Mouse (Mus musculus) MEL-GATA-1-ER (cell line): ENCODE data around the gene Sergef.
A peak's percentile ranks its signal among the peaks of the same experiment; 100 is the strongest.

ENCODE experiments used
- DNase-seq: peaks from one replicate; pipeline ENCODE4 v3.0.0-alpha.2; 2012; ENCODE audit warnings: low read depth; ENCODE audit errors: extremely low read depth

Gene Sergef

DNA sequence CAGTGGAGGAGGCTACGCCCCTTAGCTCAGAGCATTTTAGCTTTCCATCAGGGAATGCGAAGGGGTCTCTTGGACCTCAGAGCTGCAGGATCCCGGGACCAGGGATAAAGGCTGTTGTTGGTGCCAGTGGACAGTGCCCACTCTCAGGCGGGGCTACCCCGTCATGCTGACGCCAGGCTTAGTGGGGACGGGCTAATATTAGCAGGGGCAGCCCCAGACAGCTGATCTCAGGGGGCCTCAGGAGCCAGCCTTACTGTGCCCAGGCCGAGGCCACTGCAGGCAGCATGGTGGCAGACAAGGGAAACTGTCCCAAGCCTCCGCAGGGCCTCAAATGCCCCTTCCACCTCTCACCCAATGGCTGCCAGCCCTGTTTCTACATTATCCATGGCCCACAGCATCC is 231.0 kb downstream of the Sergef start:
- no peak for DNase-seq

- DNase-seq: no peak
Observed at GRCm38 (mm10) chr7:46404756-46405155, 234.9 kb downstream of the Sergef start.

- DNase-seq: no peak
Observed at GRCm38 (mm10) chr7:46403616-46404485, 235.8 kb downstream of the Sergef start.

DNA sequence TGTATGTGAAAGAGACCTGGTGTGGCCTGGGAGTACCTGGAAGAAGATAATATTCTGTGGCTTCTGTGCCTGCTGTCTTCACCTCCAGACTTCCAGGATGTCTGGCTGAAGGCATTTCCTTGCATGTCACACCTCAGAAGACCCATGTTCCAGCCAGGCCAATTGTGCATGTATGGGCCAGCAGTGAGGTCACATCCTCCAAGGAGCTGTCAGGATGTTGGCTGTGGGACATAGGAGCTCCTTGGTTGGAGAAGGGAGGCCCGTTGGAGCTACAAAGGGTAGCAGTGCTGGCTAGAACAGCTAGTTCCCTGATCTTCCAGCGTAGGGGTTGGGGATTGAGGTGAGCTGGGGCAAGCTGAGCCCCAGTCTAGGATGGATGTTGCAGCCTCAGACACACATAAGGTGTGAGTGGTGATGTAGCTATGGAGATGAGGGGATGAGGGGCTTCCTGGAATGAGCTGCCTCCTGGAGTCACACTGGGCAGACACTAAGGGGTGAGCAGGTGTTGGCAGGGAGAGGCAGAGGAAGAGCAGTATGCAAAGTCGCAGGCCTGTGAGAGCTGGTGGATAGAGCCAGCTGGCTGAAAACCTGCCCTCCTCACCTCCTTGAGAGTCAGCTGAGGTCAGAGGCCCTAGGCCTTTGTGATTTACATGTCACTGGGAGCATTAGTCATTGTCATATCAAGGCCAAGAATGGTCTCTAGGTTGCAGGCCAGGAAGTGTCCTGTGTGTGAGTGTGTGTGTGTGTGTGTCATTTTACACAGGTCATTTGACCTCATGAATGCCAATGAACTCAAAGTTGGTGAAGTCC is 238.0 kb downstream of the Sergef start:
- no peak for DNase-seq

- no peak for DNase-seq
Observed at GRCm38 (mm10) chr7:46400346-46400745, 239.3 kb downstream of the Sergef start.

GRCm38 (mm10) chr7:46399676-46400075 is 239.9 kb downstream of the Sergef start:
- no peak for DNase-seq

DNA sequence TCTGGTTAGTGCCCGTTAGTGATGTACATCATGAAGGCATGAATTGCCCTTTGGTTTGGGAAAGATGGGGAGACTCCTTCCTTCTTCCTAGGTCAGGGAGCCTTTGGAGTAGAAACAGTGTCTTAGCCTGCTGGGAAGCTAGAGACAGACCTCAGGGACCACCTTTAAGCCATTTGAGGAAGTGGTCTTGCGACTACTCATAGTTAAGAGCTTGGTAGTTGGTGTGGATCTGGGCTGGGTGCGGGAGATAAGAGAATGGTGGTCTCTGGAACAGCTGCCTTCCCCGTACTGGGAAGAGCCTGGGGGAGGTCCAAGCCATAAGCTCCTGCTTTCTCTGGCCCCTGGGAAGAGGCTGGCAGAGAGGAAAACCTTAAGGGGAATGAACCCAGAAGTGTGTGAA is 241.0 kb downstream of the Sergef start:
- peak; percentile 56 for DNase-seq

DNA sequence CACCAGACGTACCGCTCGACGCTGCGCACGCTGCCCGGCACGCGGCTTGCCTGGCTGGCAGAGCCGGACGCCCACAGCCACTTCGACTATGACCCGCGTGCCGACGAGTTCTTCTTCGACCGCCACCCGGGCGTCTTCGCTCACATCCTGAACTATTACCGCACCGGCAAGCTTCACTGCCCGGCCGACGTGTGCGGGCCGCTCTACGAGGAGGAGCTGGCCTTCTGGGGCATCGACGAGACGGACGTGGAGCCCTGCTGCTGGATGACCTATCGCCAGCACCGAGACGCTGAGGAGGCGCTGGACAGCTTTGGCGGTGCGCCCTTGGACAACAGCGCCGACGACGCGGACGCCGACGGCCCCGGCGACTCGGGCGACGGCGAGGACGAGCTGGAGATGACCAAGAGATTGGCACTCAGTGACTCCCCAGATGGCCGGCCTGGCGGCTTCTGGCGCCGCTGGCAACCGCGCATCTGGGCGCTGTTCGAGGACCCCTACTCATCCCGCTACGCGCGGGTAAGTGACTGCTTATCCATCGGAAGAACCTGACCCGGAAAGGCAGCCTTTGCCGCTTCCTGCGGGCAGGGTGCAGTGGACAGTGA is 241.8 kb downstream of the Sergef start:
- DNase-seq: no peak

DNA sequence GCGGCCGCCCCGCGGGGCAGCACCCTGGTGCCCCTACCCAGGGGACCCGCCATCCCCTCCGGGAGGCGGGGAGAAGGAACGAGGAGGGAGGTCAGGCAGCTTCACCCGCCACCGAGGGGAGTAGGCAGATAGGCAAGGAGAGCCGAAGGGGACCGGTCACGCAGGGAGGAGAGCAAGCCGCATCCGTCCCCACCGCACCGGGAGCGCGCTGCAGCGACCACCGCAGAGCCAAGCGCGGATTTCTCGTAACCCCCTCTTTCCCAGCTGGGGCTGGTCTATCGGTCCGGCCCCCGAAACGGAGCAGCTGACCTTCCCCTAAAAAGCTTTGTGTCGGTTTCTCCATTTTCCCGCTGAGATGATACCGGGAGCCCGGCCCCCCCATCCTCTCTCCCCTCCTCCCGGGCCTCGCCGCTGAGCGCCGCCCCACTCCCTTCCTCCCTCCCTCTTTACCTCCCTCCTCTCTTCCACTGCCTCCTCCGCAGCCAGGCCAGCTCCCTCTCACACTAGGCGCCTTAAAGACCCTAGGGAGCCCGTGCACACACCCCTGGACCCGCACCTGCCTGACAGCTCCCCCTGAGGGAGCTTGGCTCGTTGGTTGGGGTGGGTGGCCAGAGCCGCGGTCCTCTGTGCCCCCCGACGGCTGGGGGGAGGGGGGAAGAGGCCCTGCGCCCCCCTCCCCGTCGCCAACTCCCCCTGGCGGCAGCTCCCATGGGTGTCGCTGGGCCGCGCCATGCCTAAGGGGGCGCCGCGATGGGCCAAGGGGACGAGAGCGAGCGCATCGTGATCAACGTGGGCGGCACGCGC is 242.5 kb downstream of the Sergef start:
- DNase-seq: no peak

GRCm38 (mm10) chr7:46396231-46396927 is 243.2 kb downstream of the Sergef start, which contains the start of gene Kcnc1:
TSS of gene Kcnc1 (plus strand) at chr7:46396497.
- DNase-seq: no peak

DNA sequence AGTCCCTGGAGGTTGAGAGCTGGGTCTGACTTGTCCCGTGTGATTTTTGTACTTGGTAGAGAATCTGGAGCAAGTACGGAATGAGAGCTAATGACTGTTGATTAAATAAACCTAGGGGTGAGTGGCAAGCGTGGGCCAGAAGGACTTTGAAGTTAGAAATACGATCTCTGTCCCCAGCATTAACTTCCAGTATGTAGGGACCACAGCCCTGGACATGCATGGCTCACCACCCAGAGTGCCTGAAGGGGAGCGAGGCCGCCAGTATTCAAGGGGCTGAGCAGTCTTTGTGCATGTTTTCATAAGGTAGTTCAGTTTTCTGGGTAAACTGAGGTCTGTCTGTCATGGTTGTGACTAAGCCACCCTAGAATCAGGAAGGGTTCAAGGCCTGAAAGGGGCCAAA is 244.0 kb downstream of the Sergef start:
- DNase-seq: no peak

DNA sequence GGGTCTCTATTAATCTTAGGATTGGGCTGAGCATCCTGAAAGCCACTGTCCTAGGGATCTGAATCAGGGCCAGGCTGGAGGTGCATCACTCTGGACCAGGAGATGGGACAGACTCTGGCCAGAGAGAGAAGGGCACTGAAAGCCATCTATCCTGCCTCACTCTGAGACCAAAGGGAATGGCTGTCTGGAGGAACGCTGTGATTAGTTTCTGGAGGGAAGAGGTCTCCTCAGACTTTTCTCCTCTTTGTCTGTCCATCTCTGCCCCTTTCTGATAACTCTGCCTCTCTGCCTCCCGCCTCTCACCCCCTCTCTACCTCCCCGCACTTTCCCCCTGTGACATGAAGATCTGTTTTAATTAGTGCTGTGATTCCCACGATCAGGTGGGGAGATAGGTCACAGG is 244.7 kb downstream of the Sergef start:
- DNase-seq: no peak

GRCm38 (mm10) chr7:46393718-46394511 is 245.7 kb downstream of the Sergef start:
- no peak for DNase-seq
